Comparison of ENCODE assay signal across 17 mouse cellular contexts in genomic region chr4:98086976-98087375, GRCm38 (mm10).
DNase-seq lines count a peak whose midpoint lies in the region; ATAC-seq and TF ChIP-seq lines count a peak whose summit lies in the region.
"Had no signal": no experiment of that assay in that cellular context is flagged by ENCODE, and none has a peak within 500 bp of the region (broad histone marks: within the 10 kb centered on the region; RNA-seq: fewer than 3 reads in every experiment).

No protein-coding gene starts in this region.

- WGBS in kidney, embryonic 15.5 days: 55% methylated on average over 4 of the region's 4 CpGs
- 39% methylated on average over 4 of the region's 4 CpGs for WGBS in lung, postnatal 0 days

- peak; percentile 74 for ATAC-seq in kidney, embryonic 15.5 days (replicated peaks; ENCODE audit: low FRiP score)
- ATAC-seq in lung, postnatal 0 days: peak; percentile 23
- ATAC-seq: forebrain, embryonic 13.5 days had no signal

- DNase-seq in gastrocnemius, adult 2 months: no peak
- DNase-seq in gastrocnemius, postnatal 4 days (ENCODE audit: low spot score in 2 of 2): no peak
- peak; percentile 45 to 57 for DNase-seq in lung, adult 18-20 months
- DNase-seq in lung, postnatal 14 days: no peak
- DNase-seq in lung, postnatal 0 days (ENCODE audit: low spot score): peak; percentile 52
- DNase-seq in spleen, postnatal 10 days (ENCODE audit: low spot score in 2 of 2): no peak
- no peak for DNase-seq in layer of hippocampus, adult 11-12 months (ENCODE audit: low spot score)
- DNase-seq: adrenal gland, adult 8-10 months; cerebellum, postnatal 36 days; gastrocnemius, postnatal 14 days; liver, embryonic 13.5 days had no signal

- no peak overlapping the region for H3K4me3 ChIP-seq in gastrocnemius, adult 2 months
- H3K4me3 ChIP-seq in kidney, embryonic 15.5 days (replicated peaks): no peak overlapping the region
- H3K4me3 ChIP-seq in lung, postnatal 0 days (ENCODE audit: low read depth, low read length): no peak overlapping the region
- H3K4me3 ChIP-seq: embryonic facial prominence, embryonic 15.5 days; forebrain, embryonic 13.5 days; hindbrain, embryonic 13.5 days; layer of hippocampus, adult 2 months; liver, embryonic 13.5 days had no signal

- peaks cover 29% of the 10 kb centered on the region for H3K4me1 ChIP-seq in kidney, embryonic 15.5 days
- peaks cover 11% of the 10 kb centered on the region; the same call in 1 of the 2 replicates for H3K4me1 ChIP-seq in lung, postnatal 0 days (ENCODE audit: insufficient read depth, low read depth, low read length)

- H3K27me3 ChIP-seq in kidney, embryonic 15.5 days: no peaks in the 10 kb centered on the region
- no peaks in the 10 kb centered on the region for H3K27me3 ChIP-seq in lung, postnatal 0 days (replicated peaks; ENCODE audit: insufficient read depth, low read length)
- H3K27me3 ChIP-seq: embryonic facial prominence, embryonic 15.5 days; forebrain, embryonic 13.5 days; hindbrain, embryonic 13.5 days; liver, embryonic 13.5 days had no signal

- no peak for TF ChIP-seq CTCF in gastrocnemius, adult 2 months (IDR thresholded peaks at IDR 0.05)
- no peak for TF ChIP-seq CTCF in lung, postnatal 0 days (IDR thresholded peaks at IDR 0.05)

- no peak overlapping the region for H3K9ac ChIP-seq in kidney, embryonic 15.5 days
- no peak overlapping the region for H3K9ac ChIP-seq in lung, postnatal 0 days (replicated peaks; ENCODE audit: low read depth)
- H3K9ac ChIP-seq: embryonic facial prominence, embryonic 15.5 days; forebrain, embryonic 13.5 days; hindbrain, embryonic 13.5 days; liver, embryonic 13.5 days had no signal

- no peak for TF ChIP-seq EP300 in lung, postnatal 0 days (IDR thresholded peaks at IDR 0.05)

- H3K4me2 ChIP-seq in kidney, embryonic 15.5 days: no peak overlapping the region
- H3K4me2 ChIP-seq in lung, postnatal 0 days (replicated peaks; ENCODE audit: low read depth, low read length): no peak overlapping the region
- H3K4me2 ChIP-seq: embryonic facial prominence, embryonic 15.5 days; forebrain, embryonic 13.5 days; hindbrain, embryonic 13.5 days; liver, embryonic 13.5 days; midbrain, embryonic 11.5 days had no signal

- H3K36me3 ChIP-seq in kidney, embryonic 15.5 days: no peaks in the 10 kb centered on the region; the same call in 1 of the 2 replicates
- H3K36me3 ChIP-seq in lung, postnatal 0 days (ENCODE audit: insufficient read depth, low read length): no peaks in the 10 kb centered on the region
- H3K36me3 ChIP-seq: embryonic facial prominence, embryonic 15.5 days; hindbrain, embryonic 13.5 days; liver, embryonic 13.5 days had no signal

- H3K27ac ChIP-seq in gastrocnemius, adult 2 months: peak overlapping the region; percentile 68
- peak overlapping the region; percentile 47; the same call in 1 of the 2 replicates for H3K27ac ChIP-seq in kidney, embryonic 15.5 days
- H3K27ac ChIP-seq in lung, postnatal 0 days (ENCODE audit: low read length): peak overlapping the region; percentile 59
- H3K27ac ChIP-seq: embryonic facial prominence, embryonic 15.5 days; forebrain, embryonic 13.5 days; hindbrain, embryonic 13.5 days; layer of hippocampus, adult 2 months; liver, embryonic 13.5 days had no signal

- intact Hi-C loops in gastrocnemius, adult 2 months (cut with DNase I): no loop called here

- H3K9me3 ChIP-seq in kidney, embryonic 15.5 days (replicated peaks): no peaks in the 10 kb centered on the region
- H3K9me3 ChIP-seq in lung, postnatal 0 days (ENCODE audit: low read length): no peaks in the 10 kb centered on the region
- H3K9me3 ChIP-seq: embryonic facial prominence, embryonic 15.5 days; forebrain, embryonic 13.5 days; hindbrain, embryonic 13.5 days; liver, embryonic 13.5 days had no signal

Comparison
In these comparisons a context has a peak if more than half of its experiments do, and no peak if none do; other contexts are left out.
1. DNase-seq: peak in lung, adult 18-20 months (2 of 2) and lung, postnatal 0 days (single experiment); none in gastrocnemius, adult 2 months (single experiment), gastrocnemius, postnatal 4 days (0 of 2), lung, postnatal 14 days (single experiment), spleen, postnatal 10 days (0 of 2) and layer of hippocampus, adult 11-12 months (single experiment).
2. Peak in every context shown above with its lines, with median percentiles within 50 percentile points of each other: H3K27ac ChIP-seq.